Mouse (Mus musculus): ENCODE measurements at regions not wholly inside any gene's neighbourhood (a gene's known extent, or its start where the extent isn't known, plus 50 kb on each side); places are given as distances from the start of the nearest gene placed in this dataset.

DNA sequence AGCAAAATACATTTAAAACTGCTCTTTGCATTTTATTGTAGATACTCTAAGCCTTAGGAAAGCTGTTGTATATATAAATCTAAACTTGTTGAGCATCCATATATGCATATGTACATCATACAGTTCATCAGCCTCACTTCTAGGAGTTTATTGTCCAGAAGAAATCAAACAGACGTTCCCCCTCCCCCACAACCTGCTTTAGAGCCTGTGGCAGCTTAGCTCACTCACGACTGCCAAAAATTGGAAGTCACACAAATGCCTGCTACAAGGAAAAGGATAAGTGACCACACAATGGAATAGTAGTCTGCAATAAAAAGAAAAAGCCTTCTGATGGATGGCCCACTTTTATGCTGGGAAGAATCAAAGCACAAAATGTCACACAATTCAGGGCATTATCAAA, 267.8 kb downstream of the Tcerg1l start:
- no peaks in the 10 kb centered on the region for H3K9me3 ChIP-seq (replicated peaks; ENCODE audit: control insufficient read depth, low read length)
- DNase-seq (ENCODE audit: low spot score) (no peak), ATAC-seq (replicated peaks; ENCODE audit: insufficient number of reproducible peaks, low FRiP score, low TSS enrichment, low read depth) (no peak)
- 69% methylated on average over 2 of the region's 2 CpGs for WGBS
- no peak overlapping the region for H3K4me2 ChIP-seq (ENCODE audit: low read depth, low read length)
- H3K4me1 ChIP-seq (ENCODE audit: control insufficient read depth, insufficient read depth, low read length): no peaks in the 10 kb centered on the region
- no peak overlapping the region for H3K4me3 ChIP-seq (ENCODE audit: low read depth, low read length)
- H3K9ac ChIP-seq (replicated peaks; ENCODE audit: low read length): no peak overlapping the region
- no peaks in the 10 kb centered on the region for H3K36me3 ChIP-seq (replicated peaks; ENCODE audit: control insufficient read depth, insufficient read depth, low read depth, low read length)
- H3K27me3 ChIP-seq (ENCODE audit: control insufficient read depth, insufficient read depth, low read length): no peaks in the 10 kb centered on the region
- no peak overlapping the region for H3K27ac ChIP-seq (replicated peaks; ENCODE audit: low read depth, low read length)

GRCm38 (mm10) chr7:138133427-138133826, 264.1 kb downstream of the Tcerg1l start:
- Histone ChIP-seq H3K4me1 (ENCODE audit: control insufficient read depth, insufficient read depth, low read length) (no peaks in the 10 kb centered on the region), H3K27ac (replicated peaks; ENCODE audit: low read depth, low read length) (no peak overlapping the region), H3K9me3 (replicated peaks; ENCODE audit: control insufficient read depth, low read length) (no peaks in the 10 kb centered on the region), H3K36me3 (replicated peaks; ENCODE audit: control insufficient read depth, insufficient read depth, low read depth, low read length) (no peaks in the 10 kb centered on the region), H3K4me3 (ENCODE audit: low read depth, low read length) (no peak overlapping the region), H3K27me3 (ENCODE audit: control insufficient read depth, insufficient read depth, low read length) (no peaks in the 10 kb centered on the region), H3K9ac (replicated peaks; ENCODE audit: low read length) (no peak overlapping the region), H3K4me2 (ENCODE audit: low read depth, low read length) (no peak overlapping the region)
- ATAC-seq (replicated peaks; ENCODE audit: insufficient number of reproducible peaks, low FRiP score, low TSS enrichment, low read depth): no peak
- WGBS: 88% methylated on average over 6 of the region's 6 CpGs
- no peak for DNase-seq (ENCODE audit: low spot score)

- 53% methylated on average over 1 of the region's 1 CpGs for WGBS
- H3K27ac ChIP-seq (replicated peaks; ENCODE audit: low read depth, low read length): no peak overlapping the region
- DNase-seq (ENCODE audit: low spot score) (no peak), ATAC-seq (replicated peaks; ENCODE audit: insufficient number of reproducible peaks, low FRiP score, low TSS enrichment, low read depth) (no peak)
- no peaks in the 10 kb centered on the region for H3K36me3 ChIP-seq (replicated peaks; ENCODE audit: control insufficient read depth, insufficient read depth, low read depth, low read length)
- H3K9ac ChIP-seq (replicated peaks; ENCODE audit: low read length): no peak overlapping the region
- no peak overlapping the region for H3K4me3 ChIP-seq (ENCODE audit: low read depth, low read length)
- no peaks in the 10 kb centered on the region for H3K9me3 ChIP-seq (replicated peaks; ENCODE audit: control insufficient read depth, low read length)
- no peaks in the 10 kb centered on the region for H3K4me1 ChIP-seq (ENCODE audit: control insufficient read depth, insufficient read depth, low read length)
- H3K4me2 ChIP-seq (ENCODE audit: low read depth, low read length): no peak overlapping the region
- no peaks in the 10 kb centered on the region for H3K27me3 ChIP-seq (ENCODE audit: control insufficient read depth, insufficient read depth, low read length)
Measured at GRCm38 (mm10) chr7:138137934-138138333, 259.6 kb downstream of the Tcerg1l start.

DNA sequence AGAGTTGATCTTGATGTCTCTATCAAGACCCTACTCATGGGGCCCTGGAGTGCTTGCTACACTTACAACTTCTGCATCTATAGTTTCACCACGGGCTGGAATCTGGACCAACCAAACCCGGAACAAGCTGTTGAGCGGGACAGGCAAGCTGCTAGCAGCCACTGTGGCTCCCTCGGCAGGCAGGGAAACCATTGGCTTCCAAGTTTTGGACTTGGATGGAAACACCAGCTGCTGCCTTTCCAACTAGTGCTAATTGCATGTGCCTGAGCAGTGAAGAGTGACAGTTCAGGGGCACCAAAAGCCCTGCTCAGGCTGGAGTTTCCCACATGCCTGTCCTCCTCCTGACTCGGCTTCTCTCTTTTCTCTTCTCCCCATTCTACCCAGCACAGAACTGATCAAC, 257.8 kb downstream of the Tcerg1l start:
- Histone ChIP-seq H3K27ac (replicated peaks; ENCODE audit: low read depth, low read length) (no peak overlapping the region), H3K4me2 (ENCODE audit: low read depth, low read length) (no peak overlapping the region), H3K4me3 (ENCODE audit: low read depth, low read length) (no peak overlapping the region), H3K9ac (replicated peaks; ENCODE audit: low read length) (no peak overlapping the region), H3K4me1 (ENCODE audit: control insufficient read depth, insufficient read depth, low read length) (no peaks in the 10 kb centered on the region), H3K9me3 (replicated peaks; ENCODE audit: control insufficient read depth, low read length) (no peaks in the 10 kb centered on the region), H3K36me3 (replicated peaks; ENCODE audit: control insufficient read depth, insufficient read depth, low read depth, low read length) (no peaks in the 10 kb centered on the region), H3K27me3 (ENCODE audit: control insufficient read depth, insufficient read depth, low read length) (no peaks in the 10 kb centered on the region)
- ATAC-seq (replicated peaks; ENCODE audit: insufficient number of reproducible peaks, low FRiP score, low TSS enrichment, low read depth) (no peak), DNase-seq (ENCODE audit: low spot score) (no peak)
- WGBS: 74% methylated on average over 5 of the region's 5 CpGs

DNA sequence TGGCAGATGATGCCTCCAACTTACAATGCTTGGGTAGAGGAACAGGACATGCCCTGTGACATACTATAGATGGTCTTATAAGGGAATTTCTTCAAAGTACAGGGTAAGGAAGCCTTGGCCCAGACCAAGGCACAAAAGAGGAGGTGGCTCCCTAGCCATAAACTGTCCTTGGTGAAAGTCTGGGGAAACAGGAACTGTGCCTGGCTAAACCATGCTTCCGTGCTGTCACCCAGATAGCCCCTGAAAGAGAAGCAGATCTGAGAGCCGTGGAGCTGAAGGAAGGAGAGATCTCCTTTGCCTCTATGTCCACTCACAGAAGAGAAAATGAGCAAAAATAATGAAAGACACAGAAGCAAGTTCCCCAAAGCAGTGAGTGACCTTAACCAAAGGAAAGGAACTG, 248.0 kb downstream of the Tcerg1l start:
- no peaks in the 10 kb centered on the region for H3K4me1 ChIP-seq (ENCODE audit: control insufficient read depth, insufficient read depth, low read length)
- H3K27me3 ChIP-seq (ENCODE audit: control insufficient read depth, insufficient read depth, low read length): no peaks in the 10 kb centered on the region
- ATAC-seq (replicated peaks; ENCODE audit: insufficient number of reproducible peaks, low FRiP score, low TSS enrichment, low read depth) (no peak), DNase-seq (ENCODE audit: low spot score) (no peak)
- H3K4me2 ChIP-seq (ENCODE audit: low read depth, low read length): no peak overlapping the region
- H3K9me3 ChIP-seq (replicated peaks; ENCODE audit: control insufficient read depth, low read length): no peaks in the 10 kb centered on the region
- H3K9ac ChIP-seq (replicated peaks; ENCODE audit: low read length): no peak overlapping the region
- H3K4me3 ChIP-seq (ENCODE audit: low read depth, low read length): no peak overlapping the region
- no peaks in the 10 kb centered on the region for H3K36me3 ChIP-seq (replicated peaks; ENCODE audit: control insufficient read depth, insufficient read depth, low read depth, low read length)
- H3K27ac ChIP-seq (replicated peaks; ENCODE audit: low read depth, low read length): no peak overlapping the region
- 82% methylated on average over 2 of the region's 2 CpGs for WGBS

DNA sequence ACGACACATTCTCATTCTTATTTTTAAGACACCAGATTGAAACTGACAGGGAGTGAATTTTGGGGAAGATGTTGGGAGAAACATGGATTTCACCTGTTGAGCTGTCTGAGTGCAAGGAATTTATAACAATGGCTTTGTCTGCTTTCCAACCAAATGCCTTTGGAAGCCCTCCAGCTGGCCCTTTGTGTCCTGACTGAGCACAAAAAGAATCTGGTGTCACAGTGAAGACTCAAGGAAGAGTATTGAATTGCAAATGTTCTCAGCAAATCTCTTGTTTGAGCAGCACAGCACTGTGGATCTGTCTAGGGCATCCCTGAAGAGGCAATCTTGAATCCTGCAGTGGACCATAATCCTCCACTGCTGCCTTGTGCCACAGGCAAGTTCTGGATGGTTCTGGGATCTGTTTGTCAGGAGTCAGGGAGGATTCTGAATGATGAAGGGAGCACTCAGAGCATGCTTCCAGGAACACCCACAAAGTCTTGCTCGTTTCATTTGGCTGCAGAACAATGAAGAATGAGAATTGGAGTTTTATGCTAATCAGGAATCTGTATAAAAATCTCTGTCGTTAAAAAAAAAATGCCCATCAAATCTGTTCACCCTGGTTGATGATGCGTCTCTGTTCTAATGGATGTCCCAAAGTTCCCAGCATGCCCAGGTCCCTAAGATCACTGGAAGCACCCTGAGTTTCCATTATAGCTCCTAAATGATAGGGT, 243.9 kb downstream of the Tcerg1l start:
- H3K4me2 ChIP-seq (ENCODE audit: low read depth, low read length): no peak overlapping the region
- DNase-seq (ENCODE audit: low spot score) (no peak), ATAC-seq (replicated peaks; ENCODE audit: insufficient number of reproducible peaks, low FRiP score, low TSS enrichment, low read depth) (no peak)
- 70% methylated on average over 4 of the region's 4 CpGs for WGBS
- no peaks in the 10 kb centered on the region for H3K4me1 ChIP-seq (ENCODE audit: control insufficient read depth, insufficient read depth, low read length)
- H3K27ac ChIP-seq (replicated peaks; ENCODE audit: low read depth, low read length): no peak overlapping the region
- H3K9me3 ChIP-seq (replicated peaks; ENCODE audit: control insufficient read depth, low read length): no peaks in the 10 kb centered on the region
- no peak overlapping the region for H3K4me3 ChIP-seq (ENCODE audit: low read depth, low read length)
- H3K27me3 ChIP-seq (ENCODE audit: control insufficient read depth, insufficient read depth, low read length): no peaks in the 10 kb centered on the region
- no peaks in the 10 kb centered on the region for H3K36me3 ChIP-seq (replicated peaks; ENCODE audit: control insufficient read depth, insufficient read depth, low read depth, low read length)
- H3K9ac ChIP-seq (replicated peaks; ENCODE audit: low read length): no peak overlapping the region

Measured in embryonic facial prominence, embryonic 11.5 days (tissue).